Mouse (Mus musculus): ENCODE data around the gene Gm42906. TPM values are rescaled to one million over a fixed set of nuclear protein-coding genes. Genes with fewer than 3 reads are reported as not detected.
A peak's percentile ranks its signal among the peaks of the same experiment; 100 is the strongest.

Gm42906 gene
- polyA plus RNA-seq, 1 experiment = not detected

GRCm38 (mm10) chr5:151117846-151118245, 310.1 kb downstream of the Gm42906 start:
- WGBS = 86% methylated on average over 2 of the region's 2 CpGs
- TF ChIP-seq CTCF (IDR thresholded peaks at IDR 0.05; ENCODE audit: insufficient read depth, low read depth, low read length) (no peak), POLR2A (IDR thresholded peaks at IDR 0.05; ENCODE audit: insufficient read depth, low read depth, low read length) (no peak)
- H3K4me1 ChIP-seq (ENCODE audit: control insufficient read depth, insufficient read depth, low read length) = peaks cover 2% of the 10 kb centered on the region; the same call in 1 of the 2 replicates
- no peak overlapping the region for H3K4me3 ChIP-seq (ENCODE audit: insufficient read depth, low read depth, low read length)
- H3K27ac ChIP-seq (ENCODE audit: insufficient read depth, low read depth, low read length) = no peak overlapping the region

GRCm38 (mm10) chr5:151116192-151116887, 311.6 kb downstream of the Gm42906 start:
- 85% methylated on average over 5 of the region's 5 CpGs for WGBS
- no peak overlapping the region for H3K27ac ChIP-seq (ENCODE audit: insufficient read depth, low read depth, low read length)
- no peak for TF ChIP-seq CTCF (IDR thresholded peaks at IDR 0.05; ENCODE audit: insufficient read depth, low read depth, low read length)
- TF ChIP-seq POLR2A (IDR thresholded peaks at IDR 0.05; ENCODE audit: insufficient read depth, low read depth, low read length) = no peak
- H3K4me1 ChIP-seq (ENCODE audit: control insufficient read depth, insufficient read depth, low read length) = peaks cover 2% of the 10 kb centered on the region; the same call in 1 of the 2 replicates
- H3K4me3 ChIP-seq (ENCODE audit: insufficient read depth, low read depth, low read length) = no peak overlapping the region

- Histone ChIP-seq H3K4me1 (ENCODE audit: control insufficient read depth, insufficient read depth, low read length) (peaks cover 5% of the 10 kb centered on the region), H3K27ac (ENCODE audit: insufficient read depth, low read depth, low read length) (no peak overlapping the region), H3K4me3 (ENCODE audit: insufficient read depth, low read depth, low read length) (no peak overlapping the region)
- TF ChIP-seq CTCF (IDR thresholded peaks at IDR 0.05; ENCODE audit: insufficient read depth, low read depth, low read length) (no peak), POLR2A (IDR thresholded peaks at IDR 0.05; ENCODE audit: insufficient read depth, low read depth, low read length) (no peak)
- WGBS = 92% methylated on average over 9 of the region's 9 CpGs
Measured at GRCm38 (mm10) chr5:151112743-151113142, 315.2 kb downstream of the Gm42906 start.

GRCm38 (mm10) chr5:151111080-151111871, 316.7 kb downstream of the Gm42906 start:
- Histone ChIP-seq H3K4me1 (ENCODE audit: control insufficient read depth, insufficient read depth, low read length) (peaks cover 5% of the 10 kb centered on the region), H3K27ac (ENCODE audit: insufficient read depth, low read depth, low read length) (no peak overlapping the region), H3K4me3 (ENCODE audit: insufficient read depth, low read depth, low read length) (no peak overlapping the region)
- 90% methylated on average over 7 of the region's 7 CpGs for WGBS
- no peak for TF ChIP-seq CTCF (IDR thresholded peaks at IDR 0.05; ENCODE audit: insufficient read depth, low read depth, low read length)
- TF ChIP-seq POLR2A (IDR thresholded peaks at IDR 0.05; ENCODE audit: insufficient read depth, low read depth, low read length) = no peak

GRCm38 (mm10) chr5:151110461-151110908, 317.5 kb downstream of the Gm42906 start:
- WGBS = 14% methylated on average over 6 of the region's 6 CpGs
- H3K4me3 ChIP-seq (ENCODE audit: insufficient read depth, low read depth, low read length) = no peak overlapping the region
- peak overlapping the region; percentile 20; the same call in 1 of the 2 replicates for H3K27ac ChIP-seq (ENCODE audit: insufficient read depth, low read depth, low read length)
- H3K4me1 ChIP-seq (ENCODE audit: control insufficient read depth, insufficient read depth, low read length) = peaks cover 5% of the 10 kb centered on the region
- TF ChIP-seq POLR2A (IDR thresholded peaks at IDR 0.05; ENCODE audit: insufficient read depth, low read depth, low read length) (no peak), CTCF (IDR thresholded peaks at IDR 0.05; ENCODE audit: insufficient read depth, low read depth, low read length) (no peak)

- Histone ChIP-seq H3K27ac (ENCODE audit: insufficient read depth, low read depth, low read length) (peak overlapping the region; percentile 70), H3K4me1 (ENCODE audit: control insufficient read depth, insufficient read depth, low read length) (peaks cover 5% of the 10 kb centered on the region), H3K4me3 (ENCODE audit: insufficient read depth, low read depth, low read length) (no peak overlapping the region)
- 41% methylated on average over 2 of the region's 2 CpGs for WGBS
- TF ChIP-seq POLR2A (IDR thresholded peaks at IDR 0.05; ENCODE audit: insufficient read depth, low read depth, low read length) (no peak), CTCF (IDR thresholded peaks at IDR 0.05; ENCODE audit: insufficient read depth, low read depth, low read length) (no peak)
Measured at GRCm38 (mm10) chr5:151109822-151110221, 318.1 kb downstream of the Gm42906 start.

- H3K4me1 ChIP-seq (ENCODE audit: control insufficient read depth, insufficient read depth, low read length) = peaks cover 5% of the 10 kb centered on the region
- WGBS = 84% methylated on average over 7 of the region's 7 CpGs
- H3K27ac ChIP-seq (ENCODE audit: insufficient read depth, low read depth, low read length) = no peak overlapping the region
- TF ChIP-seq POLR2A (IDR thresholded peaks at IDR 0.05; ENCODE audit: insufficient read depth, low read depth, low read length) = no peak
- TF ChIP-seq CTCF (IDR thresholded peaks at IDR 0.05; ENCODE audit: insufficient read depth, low read depth, low read length) = no peak
- H3K4me3 ChIP-seq (ENCODE audit: insufficient read depth, low read depth, low read length) = no peak overlapping the region
Measured at GRCm38 (mm10) chr5:151108955-151109354, 319.0 kb downstream of the Gm42906 start.

GRCm38 (mm10) chr5:151108291-151108897, 319.6 kb downstream of the Gm42906 start:
- TF ChIP-seq POLR2A (IDR thresholded peaks at IDR 0.05; ENCODE audit: insufficient read depth, low read depth, low read length) = no peak

GRCm38 (mm10) chr5:151106841-151107240, 321.1 kb downstream of the Gm42906 start:
- Histone ChIP-seq H3K4me3 (ENCODE audit: insufficient read depth, low read depth, low read length) (no peak overlapping the region), H3K27ac (ENCODE audit: insufficient read depth, low read depth, low read length) (no peak overlapping the region), H3K4me1 (ENCODE audit: control insufficient read depth, insufficient read depth, low read length) (peaks cover 5% of the 10 kb centered on the region)
- 95% methylated on average over 3 of the region's 3 CpGs for WGBS
- no peak for TF ChIP-seq POLR2A (IDR thresholded peaks at IDR 0.05; ENCODE audit: insufficient read depth, low read depth, low read length)
- no peak for TF ChIP-seq CTCF (IDR thresholded peaks at IDR 0.05; ENCODE audit: insufficient read depth, low read depth, low read length)

More at GRCm38 (mm10) chr5:151108291-151108897, 319.6 kb downstream of the Gm42906 start:
- Histone ChIP-seq H3K4me3 (ENCODE audit: insufficient read depth, low read depth, low read length) (no peak overlapping the region), H3K27ac (ENCODE audit: insufficient read depth, low read depth, low read length) (0 out of 2 replicates have a peak overlapping the region, but pooled peaks have one; percentile 33), H3K4me1 (ENCODE audit: control insufficient read depth, insufficient read depth, low read length) (peaks cover 5% of the 10 kb centered on the region)
- 76% methylated on average over 19 of the region's 19 CpGs for WGBS

Data from olfactory bulb, adult 2 months (tissue).